Mouse (Mus musculus): Measurements from ENCODE around the gene Nrde2.

The Nrde2 gene

GRCm38 (mm10) chr12:100178898-100179440 lies 19.5 kb upstream of the Nrde2 start:
- DNase-seq (ENCODE audit: low spot score in 2 of 2): no peak

GRCm38 (mm10) chr12:100176469-100177056 lies 17.1 kb upstream of the Nrde2 start:
- no peak for DNase-seq (ENCODE audit: low spot score in 2 of 2)

GRCm38 (mm10) chr12:100172481-100172880 lies 13.0 kb upstream of the Nrde2 start:
- no peak for DNase-seq (ENCODE audit: low spot score in 2 of 2)

- no peak for DNase-seq (ENCODE audit: low spot score in 2 of 2)
These were observed 8.7 kb upstream of the Nrde2 start for GRCm38 (mm10) chr12:100167931-100168871.

- DNase-seq (ENCODE audit: low spot score in 2 of 2): no peak
These were observed 8.0 kb upstream of the Nrde2 start for GRCm38 (mm10) chr12:100167502-100167901.

GRCm38 (mm10) chr12:100166939-100167338 lies 7.5 kb upstream of the Nrde2 start:
- DNase-seq (ENCODE audit: low spot score in 2 of 2): peak in 1 of 2 experiments; percentile 19

GRCm38 (mm10) chr12:100166177-100166576 lies 6.7 kb upstream of the Nrde2 start:
- DNase-seq (ENCODE audit: low spot score in 2 of 2): peak; percentile 52 to 60

GRCm38 (mm10) chr12:100164991-100165500 lies 5.6 kb upstream of the Nrde2 start:
- DNase-seq (ENCODE audit: low spot score in 2 of 2): no peak

- peak in 1 of 2 experiments; percentile 50 for DNase-seq (ENCODE audit: low spot score in 2 of 2)
These were observed 7.0 kb downstream of the Nrde2 start for GRCm38 (mm10) chr12:100152466-100152865.

GRCm38 (mm10) chr12:100144269-100144668 lies 15.2 kb downstream of the Nrde2 start:
- DNase-seq (ENCODE audit: low spot score in 2 of 2): no peak

- no peak for DNase-seq (ENCODE audit: low spot score in 2 of 2)
These were observed 15.7 kb downstream of the Nrde2 start for GRCm38 (mm10) chr12:100143737-100144136.

- no peak for DNase-seq (ENCODE audit: low spot score in 2 of 2)
These were observed 16.5 kb downstream of the Nrde2 start for GRCm38 (mm10) chr12:100142848-100143523.

- DNase-seq (ENCODE audit: low spot score in 2 of 2): no peak
These were observed 24.3 kb downstream of the Nrde2 start for GRCm38 (mm10) chr12:100135117-100135516.

- DNase-seq (ENCODE audit: low spot score in 2 of 2): no peak
These were observed 25.0 kb downstream of the Nrde2 start for GRCm38 (mm10) chr12:100134395-100134936.

- no peak for DNase-seq (ENCODE audit: low spot score in 2 of 2)
These were observed 27.8 kb downstream of the Nrde2 start for GRCm38 (mm10) chr12:100131655-100132054.

GRCm38 (mm10) chr12:100131167-100131566 lies 28.3 kb downstream of the Nrde2 start:
- no peak for DNase-seq (ENCODE audit: low spot score in 2 of 2)

GRCm38 (mm10) chr12:100128961-100129360 lies 30.5 kb downstream of the Nrde2 start:
- no peak for DNase-seq (ENCODE audit: low spot score in 2 of 2)

- no peak for DNase-seq (ENCODE audit: low spot score in 2 of 2)
These were observed 30.9 kb downstream of the Nrde2 start for GRCm38 (mm10) chr12:100128522-100128921.

- DNase-seq (ENCODE audit: low spot score in 2 of 2): peak in 1 of 2 experiments; percentile 70
These were observed 31.5 kb downstream of the Nrde2 start for GRCm38 (mm10) chr12:100127866-100128480.

GRCm38 (mm10) chr12:100126968-100127865 lies 32.2 kb downstream of the Nrde2 start:
- no peak for DNase-seq (ENCODE audit: low spot score in 2 of 2)

Measured in right cerebral cortex, postnatal 36 days (tissue).